Mouse (Mus musculus) intestine, embryonic 14.5 days (tissue): ENCODE results near the gene Akap7. TPM values are rescaled to one million over a fixed set of nuclear protein-coding genes. Genes with fewer than 3 reads are reported as not detected.
A peak's percentile ranks its signal among the peaks of the same experiment; 100 is the strongest.
"Not testable (repeated sequence)": the region's sequence is repeated elsewhere in the genome, so short reads cannot be mapped to it uniquely, and the experiment has no call there.

Experiments
- ATAC-seq: fragments of 200-750 bp; cut with Nextera tagmentation; replicated peaks from 2 replicates; pipeline ENCODE4 v1.8.0; 2017; ENCODE audit warnings: low read depth, moderate number of reproducible peaks, moderate TSS enrichment, moderate library complexity; ENCODE audit not compliant: low FRiP score, low TSS enrichment
- DNase-seq: peaks from one replicate; pipeline ENCODE4 v3.0.0-alpha.2; 2018; ENCODE audit warnings: low spot score
- H3K27ac ChIP-seq: fragments of 300-500 bp; sonication (generic); 2 replicates; pipeline ENCODE4 v1.5.1; 2014; ENCODE audit warnings: low read depth, mild to moderate bottlenecking, control low read depth
- H3K27me3 ChIP-seq: fragments of 300-500 bp; sonication (generic); replicated peaks from 2 replicates; pipeline ENCODE4 v1.6.1; 2014; ENCODE audit warnings: low read length, control low read depth; ENCODE audit not compliant: control insufficient read depth, insufficient read depth
- H3K36me3 ChIP-seq: fragments of 300-500 bp; sonication (generic); 2 replicates; pipeline ENCODE4 v1.6.1; 2014; ENCODE audit warnings: low read length, control low read depth; ENCODE audit not compliant: control insufficient read depth, insufficient read depth
- H3K4me1 ChIP-seq: fragments of 300-500 bp; sonication (generic); replicated peaks from 2 replicates; pipeline ENCODE4 v1.6.1; 2014; ENCODE audit warnings: low read length, control low read depth, mixed read lengths; ENCODE audit not compliant: control insufficient read depth, insufficient read depth
- H3K4me2 ChIP-seq: fragments of 300-500 bp; sonication (generic); 2 replicates; pipeline ENCODE4 v1.6.1; 2014; ENCODE audit warnings: low read length
- H3K4me3 ChIP-seq: fragments of 300-500 bp; sonication (generic); 2 replicates; pipeline ENCODE4 v1.5.1; 2014; ENCODE audit warnings: low read depth, low read length, control low read depth, mixed read lengths
- H3K9ac ChIP-seq: fragments of 300-500 bp; sonication (generic); 2 replicates; pipeline ENCODE4 v1.6.1; 2014; ENCODE audit warnings: mild to moderate bottlenecking, low read length
- H3K9me3 ChIP-seq: fragments of 300-500 bp; sonication (generic); 2 replicates; pipeline ENCODE4 v1.6.1; 2016; ENCODE audit warnings: low read length, control low read depth; ENCODE audit not compliant: control insufficient read depth
- WGBS: fragments of 180-500 bp; shearing (Covaris S2); extraction: QIAGEN DNeasy Blood & Tissue Kit; methylation state at CpG from one replicate; pipeline ENCODE4 v1.1.7; 2014; 5-methylcytosine and 5-hydroxymethylcytosine counted together
- polyA plus RNA-seq: library from polyadenylated mRNA; unstranded; fragments of >200 nt; fragmentation: Nextera tagmentation; extraction: Ambion mirVana; gene quantifications from 2 replicates; pipeline ENCODE4 v1.2.1, GENCODE M21; 2014

The Akap7 gene
- polyA plus RNA-seq, 1 experiment from 2014 or later: 36.4 TPM

DNA sequence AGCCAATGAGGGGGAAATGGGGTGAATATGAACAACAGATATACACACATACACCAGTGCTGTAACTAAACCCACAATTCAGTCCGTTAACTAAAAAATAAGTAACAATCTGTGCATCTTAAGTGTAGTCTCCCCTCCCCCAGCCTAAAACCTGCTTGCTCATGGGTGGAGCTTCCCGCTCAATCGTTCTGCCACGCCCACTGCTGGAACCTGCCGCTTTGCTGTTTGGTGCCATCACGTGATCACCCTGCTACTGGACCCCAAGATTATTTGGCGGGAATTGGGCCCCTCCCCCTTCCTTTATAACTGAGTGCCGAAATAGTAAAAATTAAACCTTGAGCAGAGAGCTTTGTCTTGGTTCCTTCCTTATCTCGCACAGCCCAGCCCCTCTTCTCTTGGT, 121.4 kb downstream of the Akap7 start:
- H3K27me3 ChIP-seq, H3K4me2 ChIP-seq, H3K9ac ChIP-seq, H3K27ac ChIP-seq, H3K9me3 ChIP-seq, DNase-seq, H3K4me1 ChIP-seq, H3K36me3 ChIP-seq, H3K4me3 ChIP-seq, ATAC-seq: not testable (repeated sequence)
- 60% methylated on average over 9 of the region's 9 CpGs for WGBS

DNA sequence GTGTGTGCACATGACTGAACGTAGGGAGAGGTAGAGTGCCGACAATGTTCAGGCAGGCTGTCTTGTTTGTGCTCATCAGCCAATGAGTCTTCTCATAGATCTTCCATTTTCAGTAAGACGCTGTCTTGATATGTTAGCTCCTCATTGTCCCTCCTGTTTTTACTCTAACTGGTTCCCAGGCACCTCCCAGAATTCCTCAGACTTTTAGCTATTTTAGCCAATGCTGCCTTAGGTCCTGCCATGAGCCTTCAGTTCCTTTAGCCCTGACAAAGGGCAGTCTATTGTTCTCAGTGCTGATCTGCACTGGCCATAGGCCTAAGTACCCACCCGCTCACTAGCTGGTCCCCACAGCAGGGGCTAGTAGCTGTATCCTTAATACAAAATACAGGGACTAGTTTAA, 122.0 kb downstream of the Akap7 start:
- Histone ChIP-seq H3K9me3 (no peaks in the 10 kb centered on the region), H3K9ac (no peak overlapping the region), H3K4me1 (no peaks in the 10 kb centered on the region), H3K36me3 (no peaks in the 10 kb centered on the region), H3K27ac (no peak overlapping the region), H3K27me3 (no peaks in the 10 kb centered on the region), H3K4me3 (no peak overlapping the region), H3K4me2 (no peak overlapping the region)
- 92% methylated on average over 4 of the region's 4 CpGs for WGBS
- DNase-seq (no peak), ATAC-seq (no peak)

- DNase-seq (no peak), ATAC-seq (peak; percentile 65; the same call in 1 of the 2 replicates)
- Histone ChIP-seq H3K9ac (no peak overlapping the region), H3K4me3 (no peak overlapping the region), H3K27me3 (no peaks in the 10 kb centered on the region), H3K9me3 (no peaks in the 10 kb centered on the region), H3K4me2 (no peak overlapping the region), H3K27ac (no peak overlapping the region), H3K4me1 (no peaks in the 10 kb centered on the region), H3K36me3 (no peaks in the 10 kb centered on the region)
- 75% methylated on average over 10 of the region's 10 CpGs for WGBS
Measured at GRCm38 (mm10) chr10:25184819-25185603, 122.7 kb downstream of the Akap7 start.

DNA sequence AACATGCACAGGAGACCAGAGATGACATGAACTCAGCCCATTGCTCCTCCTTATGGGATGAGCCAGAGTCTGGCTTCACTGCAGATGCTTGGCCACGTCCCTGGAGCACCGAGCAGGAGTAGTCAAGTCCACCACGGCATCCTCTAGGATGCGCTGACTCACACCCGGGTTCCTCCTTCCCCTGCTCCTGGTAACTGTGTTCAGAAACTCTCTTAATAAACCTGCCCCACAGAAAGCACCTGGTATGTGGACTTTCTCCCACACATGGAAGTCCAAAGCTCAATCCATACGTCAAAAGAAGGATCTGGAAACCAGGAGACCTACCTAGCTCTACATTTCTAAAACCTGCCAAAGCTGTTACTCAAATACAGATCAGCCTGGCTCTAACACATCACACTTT, 124.4 kb downstream of the Akap7 start:
- ATAC-seq (no peak), DNase-seq (no peak)
- H3K4me1 ChIP-seq: no peaks in the 10 kb centered on the region
- H3K36me3 ChIP-seq: no peaks in the 10 kb centered on the region
- no peaks in the 10 kb centered on the region for H3K27me3 ChIP-seq
- H3K4me3 ChIP-seq: no peak overlapping the region
- H3K9ac ChIP-seq: no peak overlapping the region
- H3K4me2 ChIP-seq: no peak overlapping the region
- no peaks in the 10 kb centered on the region for H3K9me3 ChIP-seq
- WGBS: 85% methylated on average over 6 of the region's 6 CpGs
- H3K27ac ChIP-seq: no peak overlapping the region

DNA sequence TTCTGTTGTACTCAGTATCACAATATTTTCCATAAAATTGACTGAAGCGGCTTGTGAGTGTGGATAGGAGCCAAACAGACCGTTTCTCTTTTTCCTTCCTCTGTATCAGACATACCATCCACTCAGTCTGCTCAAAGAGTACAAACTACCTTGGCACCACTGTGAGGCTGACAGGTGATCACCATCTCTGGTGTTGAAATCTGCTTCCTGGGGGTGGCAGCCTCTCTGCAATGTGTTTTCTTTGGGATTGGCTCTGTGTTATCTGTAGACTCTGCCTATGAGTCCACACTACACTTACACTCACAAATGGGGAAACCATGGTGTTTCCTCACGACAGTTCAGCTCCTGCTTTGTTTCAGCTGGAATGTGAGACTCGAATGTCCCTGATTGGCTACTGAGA, 128.6 kb downstream of the Akap7 start:
- no peak overlapping the region for H3K27ac ChIP-seq

DNA sequence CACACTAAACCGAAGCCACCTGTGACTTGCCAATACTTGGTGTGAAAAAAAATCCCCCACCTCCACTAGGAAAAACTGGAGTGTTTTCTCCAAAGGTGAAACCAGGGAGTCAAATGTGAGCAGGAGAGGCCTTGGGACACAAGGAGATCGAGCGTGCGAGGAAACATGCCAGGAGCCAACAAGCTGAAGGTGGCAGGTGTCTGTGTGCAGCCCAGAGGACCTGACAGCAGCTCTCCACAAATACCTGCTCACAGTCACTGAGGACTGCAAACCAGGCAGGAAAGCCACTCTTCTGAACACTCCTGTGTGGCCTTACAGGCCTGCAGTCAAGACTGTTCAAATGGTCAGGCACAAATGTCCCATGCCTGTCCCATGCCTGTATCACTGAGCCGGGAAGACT, 130.4 kb downstream of the Akap7 start:
- Histone ChIP-seq H3K9me3 (no peaks in the 10 kb centered on the region), H3K27ac (no peak overlapping the region), H3K27me3 (no peaks in the 10 kb centered on the region), H3K9ac (no peak overlapping the region), H3K4me1 (no peaks in the 10 kb centered on the region), H3K4me2 (no peak overlapping the region), H3K4me3 (no peak overlapping the region), H3K36me3 (no peaks in the 10 kb centered on the region)
- DNase-seq (no peak), ATAC-seq (no peak)
- 90% methylated on average over 5 of the region's 5 CpGs for WGBS

More for the DNA sequence above, 128.6 kb downstream of the Akap7 start:
- H3K4me3 ChIP-seq: no peak overlapping the region
- no peak for DNase-seq
- ATAC-seq: no peak
- H3K9ac ChIP-seq: no peak overlapping the region
- H3K9me3 ChIP-seq: no peaks in the 10 kb centered on the region
- no peaks in the 10 kb centered on the region for H3K4me1 ChIP-seq
- no peaks in the 10 kb centered on the region for H3K27me3 ChIP-seq
- 73% methylated on average over 4 of the region's 4 CpGs for WGBS
- H3K36me3 ChIP-seq: no peaks in the 10 kb centered on the region
- H3K4me2 ChIP-seq: no peak overlapping the region

DNA sequence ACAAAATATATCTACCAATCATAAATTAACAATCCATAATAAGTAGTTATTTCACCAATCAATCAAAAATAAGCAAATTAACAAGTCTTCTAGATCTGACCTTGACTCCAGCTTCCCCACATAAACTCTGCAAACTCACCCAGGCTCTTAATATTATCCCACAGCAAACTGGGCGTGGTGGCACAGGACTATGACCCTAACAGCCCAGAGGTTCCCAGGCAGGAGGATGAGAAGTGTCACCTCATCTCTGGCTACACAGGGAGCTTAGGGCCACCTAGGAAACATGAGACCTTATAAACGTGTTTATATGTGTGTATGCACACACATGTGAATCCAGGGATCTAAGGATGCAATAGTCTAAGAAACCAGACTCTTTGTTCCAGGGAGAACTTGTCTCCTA, 132.8 kb downstream of the Akap7 start:
- Histone ChIP-seq H3K4me3 (no peak overlapping the region), H3K36me3 (no peaks in the 10 kb centered on the region), H3K4me2 (no peak overlapping the region), H3K9ac (no peak overlapping the region), H3K9me3 (no peaks in the 10 kb centered on the region), H3K4me1 (no peaks in the 10 kb centered on the region), H3K27me3 (no peaks in the 10 kb centered on the region), H3K27ac (no peak overlapping the region)
- 65% methylated on average over 2 of the region's 2 CpGs for WGBS
- DNase-seq: no peak
- no peak for ATAC-seq

GRCm38 (mm10) chr10:25167365-25168194, 140.1 kb downstream of the Akap7 start:
- Histone ChIP-seq H3K9ac (no peak overlapping the region), H3K9me3 (no peaks in the 10 kb centered on the region), H3K27ac (no peak overlapping the region), H3K4me2 (no peak overlapping the region), H3K27me3 (no peaks in the 10 kb centered on the region), H3K4me1 (no peaks in the 10 kb centered on the region), H3K36me3 (no peaks in the 10 kb centered on the region), H3K4me3 (no peak overlapping the region)
- DNase-seq (no peak), ATAC-seq (0 out of 2 replicates have a peak, but pooled peaks have one; percentile 19)
- 77% methylated on average over 6 of the region's 6 CpGs for WGBS
